Mouse (Mus musculus) MEL (cell line): Measurements from ENCODE around the gene Acta2. TPM values are rescaled to one million over a fixed set of nuclear protein-coding genes. Genes with fewer than 3 reads are reported as not detected.

Source experiments
- DNase-seq: peaks from one replicate; pipeline ENCODE4 v3.0.0; 2011; ENCODE audit warnings: low read depth, low spot score
- H3K27ac ChIP-seq: 2 replicates; pipeline ENCODE4 v1.5.1; 2012; ENCODE audit warnings: low read depth, mild to moderate bottlenecking, control low read depth, low read length, moderate library complexity; ENCODE audit not compliant: control insufficient read depth
- H3K27me3 ChIP-seq, 2 experiments: fragments of 150-350 bp in 1 of 2; sonication (generic) in 1 of 2; 2 replicates each; pipeline ENCODE4 v1.6.1; 2012; ENCODE audit warnings: low read length in 2 of 2, mild to moderate bottlenecking in 2 of 2, improper control_type of control experiment in 1 of 2, moderate library complexity in 1 of 2; ENCODE audit not compliant: insufficient read depth in 2 of 2, control insufficient read depth in 1 of 2
- H3K36me3 ChIP-seq, 2 experiments: 2 replicates each; pipeline ENCODE4 v1.6.1; 2012 to 2014; ENCODE audit warnings: low read length in 2 of 2, improper control_type of control experiment in 1 of 2, inconsistent platforms in 1 of 2, mild to moderate bottlenecking in 1 of 2; ENCODE audit not compliant: insufficient read depth in 2 of 2, control insufficient read depth in 1 of 2
- H3K4me1 ChIP-seq, 2 experiments: fragments of 150-350 bp in 1 of 2; sonication (generic) in 1 of 2; 2 replicates each; pipeline ENCODE4 v1.6.1; 2012; ENCODE audit warnings: low read length in 2 of 2, improper control_type of control experiment in 1 of 2, mild to moderate bottlenecking in 1 of 2; ENCODE audit not compliant: insufficient read depth in 2 of 2, control insufficient read depth in 1 of 2
- H3K4me3 ChIP-seq, 2 experiments: fragments of 150-350 bp in 1 of 2; sonication (generic) in 1 of 2; 2 replicates each; pipeline ENCODE4 v1.5.1; 2012; ENCODE audit warnings: low read depth in 2 of 2, low read length in 2 of 2, mild to moderate bottlenecking in 2 of 2, moderate library complexity in 2 of 2, control low read depth in 1 of 2, improper control_type of control experiment in 1 of 2; ENCODE audit not compliant: control insufficient read depth in 1 of 2, insufficient read depth in 1 of 2
- H3K79me2 ChIP-seq: 2 replicates; pipeline ENCODE4 v1.6.1; 2012; ENCODE audit warnings: mild to moderate bottlenecking, low read length, moderate library complexity; ENCODE audit not compliant: control insufficient read depth, poor library complexity, insufficient read depth
- H3K9ac ChIP-seq: 2 replicates; pipeline ENCODE4 v1.6.1; 2012; ENCODE audit warnings: low read depth, mild to moderate bottlenecking, control low read depth, low read length, moderate library complexity; ENCODE audit not compliant: control insufficient read depth, poor library complexity, severe bottlenecking
- H3K9me3 ChIP-seq: fragments of 150-350 bp; sonication (generic); replicated peaks from 2 replicates; pipeline ENCODE4 v1.6.1; 2012; ENCODE audit warnings: mild to moderate bottlenecking, low read length, improper control_type of control experiment, moderate library complexity; ENCODE audit not compliant: insufficient read depth
- BHLHE40 ChIP-seq: IDR thresholded peaks from 2 replicates; pipeline ENCODE4 v1.6.1; 2012; ENCODE audit warnings: low read depth, mild to moderate bottlenecking, inconsistent platforms, low read length, improper control_type of control experiment, borderline replicate concordance
- CHD1 ChIP-seq: IDR thresholded peaks from 2 replicates; pipeline ENCODE4 v1.6.1; 2012; ENCODE audit warnings: low read depth, mild to moderate bottlenecking, inconsistent platforms, low read length, improper control_type of control experiment
- CHD2 ChIP-seq: IDR thresholded peaks from 2 replicates; pipeline ENCODE4 v1.6.1; 2011; ENCODE audit warnings: low read length, improper control_type of control experiment
- E2F4 ChIP-seq: IDR thresholded peaks from 2 replicates; pipeline ENCODE4 v1.6.1; 2011; ENCODE audit warnings: low read depth, low read length, improper control_type of control experiment, borderline replicate concordance
- ETS1 ChIP-seq: IDR thresholded peaks from 2 replicates; pipeline ENCODE4 v1.6.1; 2012; ENCODE audit warnings: low read depth, mild to moderate bottlenecking, inconsistent platforms, low read length, improper control_type of control experiment, moderate library complexity
- GABPA ChIP-seq: IDR thresholded peaks from 2 replicates; pipeline ENCODE4 v1.6.1; 2012; ENCODE audit warnings: low read depth, mild to moderate bottlenecking, inconsistent platforms, low read length, improper control_type of control experiment, moderate library complexity
- HCFC1 ChIP-seq: IDR thresholded peaks from 2 replicates; pipeline ENCODE4 v1.6.1; 2012; ENCODE audit warnings: low read depth, mild to moderate bottlenecking, inconsistent platforms, low read length, improper control_type of control experiment, moderate library complexity
- JUND ChIP-seq: IDR thresholded peaks from 2 replicates; pipeline ENCODE4 v1.6.1; 2011; ENCODE audit warnings: low read depth, mild to moderate bottlenecking, improper control_type of control experiment, low read length
- MAFK ChIP-seq: IDR thresholded peaks from 2 replicates; pipeline ENCODE4 v1.6.1; 2011; ENCODE audit warnings: low read depth, mild to moderate bottlenecking, low read length, improper control_type of control experiment, borderline replicate concordance
- MAX ChIP-seq: IDR thresholded peaks from 2 replicates; pipeline ENCODE4 v1.6.1; 2011; ENCODE audit warnings: low read length, improper control_type of control experiment
- MEF2A ChIP-seq: IDR thresholded peaks from 2 replicates; pipeline ENCODE4 v1.6.1; 2014; ENCODE audit warnings: low read depth, mild to moderate bottlenecking, inconsistent platforms, low read length, improper control_type of control experiment; ENCODE audit not compliant: poor library complexity, insufficient replicate concordance, severe bottlenecking; ENCODE audit errors: extremely low read depth
- MXI1 ChIP-seq: IDR thresholded peaks from 2 replicates; pipeline ENCODE4 v1.6.1; 2011; ENCODE audit warnings: mild to moderate bottlenecking, low read depth, low read length, improper control_type of control experiment
- MYB ChIP-seq: IDR thresholded peaks from 2 replicates; pipeline ENCODE4 v1.6.1; 2011; ENCODE audit warnings: mild to moderate bottlenecking, low read depth, low read length, improper control_type of control experiment
- NELFE ChIP-seq: IDR thresholded peaks from 2 replicates; pipeline ENCODE4 v1.6.1; 2011; ENCODE audit warnings: low read depth, low read length, improper control_type of control experiment
- NRF1 ChIP-seq: IDR thresholded peaks from 2 replicates; pipeline ENCODE4 v1.6.1; 2014; ENCODE audit warnings: low read depth, mild to moderate bottlenecking, inconsistent platforms, low read length, improper control_type of control experiment, moderate library complexity; ENCODE audit not compliant: poor library complexity, insufficient read depth, severe bottlenecking
- POLR2A ChIP-seq, 2 experiments: IDR thresholded peaks; 2 replicates each; pipeline ENCODE4 v1.6.1; 2011 to 2012; ENCODE audit warnings: low read length in 2 of 2, mild to moderate bottlenecking in 2 of 2, control low read depth in 1 of 2, improper control_type of control experiment in 1 of 2, low read depth in 1 of 2, moderate library complexity in 1 of 2; ENCODE audit not compliant: control insufficient read depth in 1 of 2, insufficient read depth in 1 of 2, poor library complexity in 1 of 2
- POLR2AphosphoS2 ChIP-seq: IDR thresholded peaks from 2 replicates; pipeline ENCODE4 v1.6.1; 2011; ENCODE audit warnings: low read length, improper control_type of control experiment
- RAD21 ChIP-seq: IDR thresholded peaks from 2 replicates; pipeline ENCODE4 v1.6.1; 2011; ENCODE audit warnings: mild to moderate bottlenecking, low read depth, low read length, improper control_type of control experiment
- RCOR1 ChIP-seq: IDR thresholded peaks from 2 replicates; pipeline ENCODE4 v1.6.1; 2012; ENCODE audit warnings: low read depth, mild to moderate bottlenecking, inconsistent platforms, low read length, improper control_type of control experiment
- SIN3A ChIP-seq: IDR thresholded peaks from 2 replicates; pipeline ENCODE4 v1.6.1; 2012; ENCODE audit warnings: low read length, improper control_type of control experiment, inconsistent platforms
- SMC3 ChIP-seq: IDR thresholded peaks from 2 replicates; pipeline ENCODE4 v1.6.1; 2011; ENCODE audit warnings: low read depth, low read length, improper control_type of control experiment
- TAL1 ChIP-seq: IDR thresholded peaks from 2 replicates; pipeline ENCODE4 v1.6.1; 2012; ENCODE audit warnings: mild to moderate bottlenecking, inconsistent platforms, low read length, moderate library complexity, mixed read lengths
- TBP ChIP-seq: IDR thresholded peaks from 2 replicates; pipeline ENCODE4 v1.8.0; 2011; ENCODE audit warnings: low read depth, low read length, improper control_type of control experiment
- TCF12 ChIP-seq: IDR thresholded peaks from 2 replicates; pipeline ENCODE4 v1.6.1; 2014; ENCODE audit warnings: low read depth, mild to moderate bottlenecking, inconsistent platforms, low read length, improper control_type of control experiment, moderate library complexity
- UBTF ChIP-seq: IDR thresholded peaks from 2 replicates; pipeline ENCODE4 v1.6.1; 2012; ENCODE audit warnings: low read depth, mild to moderate bottlenecking, inconsistent platforms, low read length, improper control_type of control experiment, moderate library complexity, borderline replicate concordance; ENCODE audit not compliant: insufficient read depth
- USF1 ChIP-seq: IDR thresholded peaks from 2 replicates; pipeline ENCODE4 v1.6.1; 2014; ENCODE audit warnings: low read depth, mild to moderate bottlenecking, inconsistent platforms, low read length, improper control_type of control experiment, moderate library complexity
- ZC3H11A ChIP-seq: IDR thresholded peaks from 2 replicates; pipeline ENCODE4 v1.6.1; 2012; ENCODE audit warnings: low read depth, mild to moderate bottlenecking, inconsistent platforms, low read length, improper control_type of control experiment
- ZKSCAN1 ChIP-seq: IDR thresholded peaks from 2 replicates; pipeline ENCODE4 v1.6.1; 2012; ENCODE audit warnings: low read depth, mild to moderate bottlenecking, inconsistent platforms, low read length, improper control_type of control experiment, moderate library complexity
- ZNF384 ChIP-seq: IDR thresholded peaks from 2 replicates; pipeline ENCODE4 v1.6.1; 2012; ENCODE audit warnings: low read depth, mild to moderate bottlenecking, inconsistent platforms, low read length, improper control_type of control experiment
- polyA plus RNA-seq, 2 experiments: library from polyadenylated mRNA; stranded (reverse) in 1 of 2; unstranded in 1 of 2; fragments of >175 nt in 1 of 2; fragments of >200 nt in 1 of 2; gene quantifications; 2 replicates each; pipeline versions ENCODE4 v1.2.1 to v1.2.4; 2012; ENCODE audit warnings: low replicate concordance in 2 of 2, low read depth in 1 of 2; ENCODE audit not compliant: insufficient read length in 2 of 2, insufficient read depth in 1 of 2, missing spikeins in 1 of 2
- total RNA-seq: library from RNA; depleted of rRNA; stranded (reverse); fragments of 300-350 nt; gene quantifications from 2 replicates; pipeline ENCODE4 v1.2.3, GENCODE M21; 2012

The Acta2 gene
- total and polyA plus RNA-seq, 3 experiments, result not detected

DNA sequence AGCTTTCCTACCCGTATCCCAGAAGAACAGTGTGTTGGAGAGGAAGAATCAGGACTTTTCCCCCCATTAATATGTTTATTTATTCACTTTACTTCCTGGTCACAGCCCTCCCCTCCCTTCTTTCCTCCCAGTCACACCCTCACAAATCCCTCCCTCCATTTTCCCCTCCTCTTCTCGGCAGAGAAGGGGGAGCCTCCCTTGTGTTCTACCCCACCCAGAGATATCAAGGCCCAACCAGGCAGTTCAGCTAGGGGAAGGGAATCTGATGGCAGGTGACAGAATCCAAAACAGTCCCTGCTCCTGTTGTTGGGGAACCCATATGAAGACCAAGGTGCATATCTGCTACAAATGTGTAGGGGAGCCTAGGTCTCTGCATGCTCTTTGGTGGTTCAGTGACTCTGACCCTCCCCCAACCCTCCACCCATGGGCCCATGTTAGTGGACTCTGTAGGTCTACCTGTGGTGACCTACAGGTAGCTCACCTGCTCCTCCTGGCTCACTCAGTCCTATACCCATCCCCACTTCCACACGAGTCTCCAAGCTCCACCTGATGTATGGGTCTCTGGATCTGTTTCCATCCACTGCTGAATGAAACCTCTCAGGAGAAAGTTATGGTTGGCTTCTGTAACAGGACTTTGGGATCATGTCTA lies 34.5 kb downstream of the Acta2 start:
- Histone ChIP-seq H3K27ac (no peak overlapping the region), H3K36me3 (no peaks in the 10 kb centered on the region), H3K27me3 (no peaks in the 10 kb centered on the region; a peak in 1 of 4 replicates), H3K9me3 (no peaks in the 10 kb centered on the region), H3K4me3 (no peak overlapping the region), H3K4me1 (no peaks in the 10 kb centered on the region), H3K79me2 (no peaks in the 10 kb centered on the region), H3K9ac (no peak overlapping the region)
- TF ChIP-seq POLR2A (IDR thresholded peaks at IDR 0.05; ENCODE audit: control insufficient read depth in 1 of 2, insufficient read depth in 1 of 2, low read depth in 1 of 2, low read length in 2 of 2, poor library complexity in 1 of 2), result no peak
- no peak for TF ChIP-seq HCFC1
- no peak for TF ChIP-seq USF1
- TF ChIP-seq SMC3, result no peak
- TF ChIP-seq CHD2, result no peak
- TF ChIP-seq BHLHE40, result no peak
- no peak for TF ChIP-seq GABPA
- no peak for TF ChIP-seq TCF12
- TF ChIP-seq POLR2AphosphoS2, result no peak
- no peak for TF ChIP-seq NRF1
- no peak for TF ChIP-seq UBTF
- TF ChIP-seq ZNF384, result no peak
- no peak for TF ChIP-seq TBP
- no peak for TF ChIP-seq RAD21
- no peak for TF ChIP-seq MXI1
- TF ChIP-seq TAL1, result no peak
- TF ChIP-seq NELFE, result no peak
- TF ChIP-seq MAFK, result no peak
- no peak for TF ChIP-seq E2F4
- no peak for DNase-seq

DNA sequence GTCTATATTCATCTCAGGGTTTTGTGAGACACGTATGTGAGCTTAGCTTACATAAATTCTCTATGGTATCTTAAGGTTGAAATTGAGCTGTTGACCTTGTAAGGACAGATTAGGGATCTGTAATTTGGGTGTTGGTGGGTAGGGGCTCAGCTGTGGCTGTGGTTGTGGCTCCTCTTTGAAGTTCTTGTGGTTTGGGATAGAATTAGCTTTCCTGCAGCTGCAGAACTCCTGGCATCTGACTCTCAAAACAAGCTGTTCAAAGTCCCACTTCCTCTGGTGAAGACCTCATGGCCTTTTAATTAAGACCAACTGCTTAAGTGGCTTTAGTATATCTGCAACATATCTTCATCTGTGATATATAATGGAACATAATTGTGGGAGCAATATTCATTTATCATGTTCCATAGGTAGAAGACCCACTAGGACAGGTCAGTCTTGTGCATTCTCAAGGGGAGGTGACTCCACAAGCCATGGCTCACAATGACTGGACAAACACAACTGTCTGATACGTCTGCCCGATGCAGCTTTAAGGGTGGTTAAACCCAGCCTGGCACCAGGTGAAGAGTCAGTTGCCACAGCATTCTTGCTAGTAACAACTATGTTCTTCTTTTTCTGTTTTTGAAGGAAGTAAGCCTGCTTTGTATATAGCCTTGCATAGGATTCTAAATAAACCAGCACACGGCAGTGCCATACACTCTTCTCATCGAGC lies 36.0 kb downstream of the Acta2 start:
- H3K9me3 ChIP-seq, result no peaks in the 10 kb centered on the region
- H3K4me1 ChIP-seq, result no peaks in the 10 kb centered on the region
- no peaks in the 10 kb centered on the region for H3K27me3 ChIP-seq
- no peaks in the 10 kb centered on the region for H3K36me3 ChIP-seq
- H3K79me2 ChIP-seq, result no peaks in the 10 kb centered on the region
- TF ChIP-seq ZKSCAN1, result no peak
- no peak for TF ChIP-seq MXI1
- no peak for TF ChIP-seq MEF2A
- no peak for TF ChIP-seq CHD1
- no peak for TF ChIP-seq MYB
- TF ChIP-seq BHLHE40, result no peak
- no peak for TF ChIP-seq E2F4
- TF ChIP-seq SMC3, result no peak
- no peak for TF ChIP-seq NELFE
- TF ChIP-seq TAL1, result no peak
- no peak for TF ChIP-seq RCOR1
- no peak for TF ChIP-seq MAX
- no peak for TF ChIP-seq ETS1
- no peak for TF ChIP-seq RAD21
- no peak for TF ChIP-seq USF1
- TF ChIP-seq ZC3H11A, result no peak
- TF ChIP-seq JUND, result no peak
- no peak for TF ChIP-seq POLR2A (IDR thresholded peaks at IDR 0.05; ENCODE audit: control insufficient read depth in 1 of 2, insufficient read depth in 1 of 2, low read depth in 1 of 2, low read length in 2 of 2, poor library complexity in 1 of 2)
- TF ChIP-seq SIN3A, result no peak
- H3K27ac ChIP-seq, result no peak overlapping the region
- DNase-seq, result no peak
- no peak overlapping the region for H3K9ac ChIP-seq
- no peak overlapping the region for H3K4me3 ChIP-seq
